Mouse (Mus musculus) lung, adult 18-20 months (tissue): ENCODE measurements around the gene Lrrc4.

Experiments used
- DNase-seq, 2 experiments: peaks; one replicate each; pipeline ENCODE4 v3.0.0; 2022; ENCODE audit warnings: mixed read lengths in 2 of 2

The Lrrc4 gene

GRCm38 (mm10) chr6:28656511-28656910 is 175.0 kb downstream of the Lrrc4 start:
- no peak for DNase-seq

GRCm38 (mm10) chr6:28645231-28645630 is 186.3 kb downstream of the Lrrc4 start:
- DNase-seq, result no peak

- DNase-seq, result no peak
Measured at GRCm38 (mm10) chr6:28642909-28643308, 188.6 kb downstream of the Lrrc4 start.

GRCm38 (mm10) chr6:28640088-28640487 is 191.5 kb downstream of the Lrrc4 start:
- no peak for DNase-seq

GRCm38 (mm10) chr6:28635531-28636348 is 195.8 kb downstream of the Lrrc4 start:
- DNase-seq, result no peak

GRCm38 (mm10) chr6:28635092-28635491 is 196.5 kb downstream of the Lrrc4 start:
- DNase-seq, result no peak

GRCm38 (mm10) chr6:28633656-28634055 is 197.9 kb downstream of the Lrrc4 start:
- DNase-seq, result no peak

GRCm38 (mm10) chr6:28633120-28633519 is 198.4 kb downstream of the Lrrc4 start:
- DNase-seq, result no peak

- no peak for DNase-seq
Measured at GRCm38 (mm10) chr6:28630926-28631325, 200.6 kb downstream of the Lrrc4 start.

- no peak for DNase-seq
Measured at GRCm38 (mm10) chr6:28629866-28630265, 201.7 kb downstream of the Lrrc4 start.

- no peak for DNase-seq
Measured at GRCm38 (mm10) chr6:28628408-28628807, 203.1 kb downstream of the Lrrc4 start.

- no peak for DNase-seq
Measured at GRCm38 (mm10) chr6:28622963-28623362, 208.6 kb downstream of the Lrrc4 start.

- DNase-seq, result peak in 1 of 2 experiments; percentile 19
Measured at GRCm38 (mm10) chr6:28622522-28622921, 209.0 kb downstream of the Lrrc4 start.

- DNase-seq, result no peak
Measured at GRCm38 (mm10) chr6:28621961-28622360, 209.6 kb downstream of the Lrrc4 start.

- no peak for DNase-seq
Measured at GRCm38 (mm10) chr6:28621431-28621830, 210.1 kb downstream of the Lrrc4 start.

- peak; percentile 56 to 61 for DNase-seq
Measured at GRCm38 (mm10) chr6:28618751-28619153, 212.8 kb downstream of the Lrrc4 start.

- no peak for DNase-seq
Measured at GRCm38 (mm10) chr6:28618299-28618698, 213.2 kb downstream of the Lrrc4 start.

GRCm38 (mm10) chr6:28615966-28616365 is 215.6 kb downstream of the Lrrc4 start:
- DNase-seq, result no peak

- no peak for DNase-seq
Measured at GRCm38 (mm10) chr6:28615408-28615807, 216.1 kb downstream of the Lrrc4 start.

GRCm38 (mm10) chr6:28614856-28615255 is 216.7 kb downstream of the Lrrc4 start:
- no peak for DNase-seq

- DNase-seq, result no peak
Measured at GRCm38 (mm10) chr6:28613441-28613840, 218.1 kb downstream of the Lrrc4 start.
